Mouse (Mus musculus): ENCODE measurements around the gene Dazap1.

The Dazap1 gene

DNA sequence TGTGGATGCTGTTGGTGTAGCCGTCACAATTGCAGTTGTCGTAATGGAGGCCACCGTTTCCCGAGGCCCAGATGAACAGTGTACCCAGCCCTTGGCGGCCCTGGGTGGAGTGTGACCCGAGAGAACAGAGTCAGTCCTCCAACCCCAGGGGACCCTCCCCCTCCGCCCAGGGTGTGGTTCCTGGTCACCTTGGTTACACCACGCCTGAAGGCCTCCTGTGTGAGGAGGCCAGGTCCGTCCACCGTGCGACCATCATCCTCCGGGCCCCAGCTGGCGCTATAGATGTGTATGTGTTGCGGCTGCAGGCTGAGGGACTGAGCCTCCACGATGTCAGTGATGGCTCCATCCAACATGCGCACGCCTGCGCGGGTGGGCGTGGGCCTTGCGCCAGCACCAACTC, 63.8 kb downstream of the Dazap1 start:
- DNase-seq: no peak

DNA sequence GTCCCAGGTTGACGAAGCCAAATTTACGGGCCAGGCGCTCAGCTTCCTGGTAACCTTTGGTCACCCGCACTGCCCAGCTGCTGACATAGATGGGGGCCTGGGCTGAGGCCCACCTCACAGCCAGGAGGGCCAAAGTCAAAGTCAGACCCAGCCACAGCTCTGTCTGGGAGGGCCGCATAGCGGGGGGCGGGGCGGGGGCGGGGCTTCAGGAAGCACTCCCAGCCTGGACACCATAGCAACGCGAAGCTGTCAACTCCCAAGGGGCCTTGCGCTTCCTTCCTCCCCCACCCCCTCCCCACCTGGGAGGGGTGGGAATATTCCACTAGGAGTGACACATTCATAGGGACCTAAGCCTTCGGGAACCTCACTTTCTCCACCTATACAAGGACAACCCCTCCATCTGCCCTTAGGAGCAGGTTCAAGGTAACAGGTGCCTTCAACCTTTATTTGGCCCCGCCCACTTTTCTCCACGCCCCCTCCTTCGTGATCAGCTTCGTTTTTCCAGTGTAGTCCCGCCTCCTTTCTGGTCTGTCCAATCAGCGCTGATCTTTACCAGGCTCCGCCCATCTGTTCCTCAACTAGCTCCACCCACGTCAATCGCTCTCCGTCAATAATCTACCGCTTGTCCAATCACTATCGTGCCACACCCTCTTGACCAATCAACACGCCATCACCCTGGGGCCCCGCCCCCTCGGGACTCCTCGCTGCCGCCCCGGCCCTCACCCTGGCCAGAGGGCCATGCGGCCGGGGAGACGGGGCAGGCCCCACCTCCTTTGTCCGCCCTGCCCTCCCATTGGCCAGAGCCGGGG, 68.2 kb downstream of the Dazap1 start, which contains the start of the genes Pcsk4 and Reep6:
Gene Pcsk4, minus strand, starts transcription at position 226 of the 809 bp plus-strand sequence.
Gene Reep6, plus strand, starts transcription at position 681 of the 809 bp plus-strand sequence.
- peak; percentile 98 for DNase-seq

- no peak for DNase-seq
These were observed 68.8 kb downstream of the Dazap1 start for GRCm38 (mm10) chr10:80330084-80330483.

DNA sequence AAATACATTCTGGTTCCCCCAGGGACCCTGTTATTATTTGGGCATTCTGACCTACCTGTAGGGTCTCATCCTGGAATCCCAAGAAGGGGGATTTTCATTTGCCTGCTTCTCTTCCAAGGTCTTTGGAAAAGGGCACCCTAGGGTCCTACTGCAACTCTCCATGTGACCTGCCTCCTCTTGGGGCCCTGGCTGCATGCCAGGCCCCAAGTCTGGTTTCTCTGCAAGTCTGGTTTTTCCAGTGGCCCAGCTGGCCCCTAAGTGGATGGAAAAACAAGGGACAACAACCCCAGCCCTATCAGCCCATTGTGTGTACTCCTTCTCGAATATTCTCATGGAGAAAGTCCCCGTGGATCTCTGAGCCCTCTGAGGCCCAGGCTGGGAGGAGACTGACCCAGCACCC, 69.6 kb downstream of the Dazap1 start:
- peak; percentile 55 for DNase-seq

DNA sequence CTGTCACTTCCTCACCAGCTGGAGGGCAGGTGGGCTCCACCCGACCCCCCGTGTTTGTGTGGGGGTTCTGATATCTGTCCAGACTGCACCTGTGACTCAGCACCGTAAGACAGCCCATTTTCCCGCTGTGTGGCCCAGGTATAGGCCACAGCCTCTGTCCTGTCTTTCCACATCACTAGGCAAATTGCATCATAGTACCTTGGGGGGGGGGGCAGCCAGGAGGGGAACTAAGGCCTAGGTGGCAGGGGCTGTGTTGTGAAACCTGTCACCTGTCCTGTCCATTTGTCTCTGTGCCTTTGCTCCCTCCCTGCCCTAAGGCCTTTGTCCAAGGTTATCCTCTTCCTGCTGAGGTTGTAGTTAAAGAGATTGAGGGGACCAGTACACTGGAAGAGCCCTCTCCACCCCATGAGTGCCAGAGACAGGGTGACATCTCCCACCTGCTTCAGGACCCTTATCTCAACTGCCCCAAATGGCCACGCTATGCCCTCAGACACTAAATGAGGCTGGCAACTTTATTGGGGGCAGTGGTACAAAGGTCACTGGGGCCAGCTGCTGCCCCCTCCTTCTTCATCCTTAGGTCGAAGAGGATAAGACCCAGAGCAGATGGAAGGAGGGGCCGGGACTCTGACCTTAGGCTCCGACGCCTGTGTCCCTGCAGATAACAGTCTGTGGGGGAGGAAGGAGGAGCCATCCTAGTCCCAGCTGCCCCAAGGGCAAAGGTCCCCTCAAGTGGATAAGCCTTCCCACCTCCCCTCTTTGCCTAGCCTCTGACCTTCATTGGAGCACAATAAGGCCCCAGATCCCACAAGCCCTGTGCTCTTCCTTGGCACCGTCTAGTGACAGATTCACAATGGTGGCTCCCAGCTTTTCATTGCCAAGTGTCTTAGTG, 70.6 kb downstream of the Dazap1 start:
- peak; percentile 28 for DNase-seq

GRCm38 (mm10) chr10:80332525-80332989, 71.3 kb downstream of the Dazap1 start:
- no peak for DNase-seq

- DNase-seq: no peak
These were observed 75.0 kb downstream of the Dazap1 start for GRCm38 (mm10) chr10:80336263-80336662.

All from lung, postnatal 36 days (tissue).